Mouse (Mus musculus) myocyte (in vitro differentiated cells): ENCODE data around the gene Tnfrsf12a.

Experiments
- POLR2A ChIP-seq: IDR thresholded peaks from one replicate; pipeline ENCODE4 v1.6.1; 2011; ENCODE audit warnings: low read depth, mild to moderate bottlenecking, control low read depth, moderate library complexity; ENCODE audit not compliant: insufficient read length
- POLR2AphosphoS2 ChIP-seq: IDR thresholded peaks from one replicate; pipeline ENCODE4 v1.6.1; 2011; ENCODE audit warnings: low read depth, control low read depth; ENCODE audit not compliant: insufficient read length
- TCF12 ChIP-seq: IDR thresholded peaks from one replicate; pipeline ENCODE4 v1.6.1; 2011; ENCODE audit warnings: mild to moderate bottlenecking, control low read depth; ENCODE audit not compliant: poor library complexity, insufficient read depth, severe bottlenecking
- TCF3 ChIP-seq: IDR thresholded peaks from one replicate; pipeline ENCODE4 v1.6.1; 2011; ENCODE audit warnings: low read depth, control low read depth; ENCODE audit not compliant: insufficient read length

GRCm38 (mm10) chr17:23683856-23684672, 6.8 kb upstream of the Tnfrsf12a start, which contains the start of gene Cldn9:
- TF ChIP-seq TCF12 (no peak), POLR2A (no peak), TCF3 (no peak), POLR2AphosphoS2 (no peak)
